Mouse (Mus musculus) lung, postnatal 0 days (tissue): Measurements from ENCODE around the gene Gm20696.

ENCODE experiments used
- CTCF ChIP-seq: IDR thresholded peaks from 2 replicates; pipeline ENCODE4 v1.5.1; 2016; ENCODE audit warnings: antibody characterized with exemption, mild to moderate bottlenecking
- EP300 ChIP-seq: IDR thresholded peaks from 2 replicates; pipeline ENCODE4 v1.6.1; 2016; ENCODE audit warnings: antibody characterized with exemption, mild to moderate bottlenecking, control low read depth

GRCm38 (mm10) chr6:99337575-99337974, 329.0 kb downstream of the Gm20696 start:
- TF ChIP-seq CTCF (no peak), EP300 (no peak)
